Mouse (Mus musculus) embryo, embryonic 11 days (tissue): ENCODE measurements around the gene Rab12.
A peak's percentile ranks its signal among the peaks of the same experiment; 100 is the strongest.
"Not testable (repeated sequence)": the region's sequence is repeated elsewhere in the genome, so short reads cannot be mapped to it uniquely, and the experiment has no call there.

Experiments
- DNase-seq: peaks from one replicate; pipeline ENCODE4 v3.0.0-alpha.2; 2015

Gene Rab12

GRCm38 (mm10) chr17:66519554-66520553, at the start of gene Rab12:
TSS of gene Rab12 (minus strand) at chr17:66519729.
- DNase-seq: peak; percentile 92

GRCm38 (mm10) chr17:66564213-66564612, 44.7 kb upstream of the Rab12 start:
- peak; percentile 27 for DNase-seq

GRCm38 (mm10) chr17:66563551-66563950, 44.0 kb upstream of the Rab12 start:
- no peak for DNase-seq

- no peak for DNase-seq
Measured at GRCm38 (mm10) chr17:66561380-66561779, 41.9 kb upstream of the Rab12 start.

GRCm38 (mm10) chr17:66558404-66559317, 39.1 kb upstream of the Rab12 start:
- no peak for DNase-seq

GRCm38 (mm10) chr17:66552690-66553089, 33.2 kb upstream of the Rab12 start:
- no peak for DNase-seq

- no peak for DNase-seq
Measured at GRCm38 (mm10) chr17:66550486-66550885, 31.0 kb upstream of the Rab12 start.

GRCm38 (mm10) chr17:66532285-66532684, 12.8 kb upstream of the Rab12 start:
- no peak for DNase-seq

- DNase-seq: no peak
Measured at GRCm38 (mm10) chr17:66523396-66523795, 3.9 kb upstream of the Rab12 start.

GRCm38 (mm10) chr17:66522631-66523030, 3.1 kb upstream of the Rab12 start:
- DNase-seq: not testable (repeated sequence)

GRCm38 (mm10) chr17:66518877-66519553, 514 bp downstream of the Rab12 start:
- peak; percentile 51 for DNase-seq

GRCm38 (mm10) chr17:66516953-66517352, 2.6 kb downstream of the Rab12 start:
- no peak for DNase-seq

- DNase-seq: no peak
Measured at GRCm38 (mm10) chr17:66514288-66514995, 5.1 kb downstream of the Rab12 start.

GRCm38 (mm10) chr17:66512202-66512956, 7.2 kb downstream of the Rab12 start:
- DNase-seq: no peak

GRCm38 (mm10) chr17:66510221-66510683, 9.3 kb downstream of the Rab12 start:
- DNase-seq: peak; percentile 24

GRCm38 (mm10) chr17:66507049-66507954, 12.2 kb downstream of the Rab12 start:
- no peak for DNase-seq

- DNase-seq: no peak
Measured at GRCm38 (mm10) chr17:66504964-66505363, 14.6 kb downstream of the Rab12 start.

- DNase-seq: no peak
Measured at GRCm38 (mm10) chr17:66504248-66504647, 15.3 kb downstream of the Rab12 start.

- no peak for DNase-seq
Measured at GRCm38 (mm10) chr17:66503466-66503865, 16.1 kb downstream of the Rab12 start.

- DNase-seq: no peak
Measured at GRCm38 (mm10) chr17:66502865-66503264, 16.7 kb downstream of the Rab12 start.
